Mouse (Mus musculus): ENCODE data around the gene Dppa1.
"Not testable (repeated sequence)": the region's sequence is repeated elsewhere in the genome, so short reads cannot be mapped to it uniquely, and the experiment has no call there.

DNA sequence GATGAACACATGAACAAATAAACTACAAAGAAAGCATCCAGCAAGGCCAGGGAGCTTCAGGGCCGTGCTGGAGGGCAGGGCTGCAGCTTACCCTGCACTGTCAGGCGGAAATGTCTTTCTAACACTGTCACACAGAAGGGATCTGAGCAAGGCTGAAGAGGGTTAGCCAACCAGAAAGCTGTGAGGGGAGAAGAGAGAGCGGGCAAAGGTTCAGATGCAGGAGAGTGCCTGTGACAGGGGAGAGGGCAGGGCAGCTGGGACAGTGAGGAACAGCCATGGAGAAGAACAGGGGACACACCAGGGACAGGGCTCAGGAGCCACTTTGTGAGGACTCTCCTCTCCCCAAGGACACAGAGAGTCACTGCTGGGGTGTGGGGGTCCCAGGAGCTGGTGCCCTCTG lies 20.6 kb upstream of the Dppa1 start:
- TF ChIP-seq CTCF, EP300 (IDR thresholded peaks at IDR 0.05; ENCODE audit: low read depth): not testable (repeated sequence)
